Mouse (Mus musculus): Measurements from ENCODE around the gene Slc5a2. TPM values are rescaled to one million over a fixed set of nuclear protein-coding genes. Genes with fewer than 3 reads are reported as not detected.

Gene Slc5a2
- total and polyA plus RNA-seq, 2 experiments from 2014 or later: 0.38 TPM; not detected in 1

DNA sequence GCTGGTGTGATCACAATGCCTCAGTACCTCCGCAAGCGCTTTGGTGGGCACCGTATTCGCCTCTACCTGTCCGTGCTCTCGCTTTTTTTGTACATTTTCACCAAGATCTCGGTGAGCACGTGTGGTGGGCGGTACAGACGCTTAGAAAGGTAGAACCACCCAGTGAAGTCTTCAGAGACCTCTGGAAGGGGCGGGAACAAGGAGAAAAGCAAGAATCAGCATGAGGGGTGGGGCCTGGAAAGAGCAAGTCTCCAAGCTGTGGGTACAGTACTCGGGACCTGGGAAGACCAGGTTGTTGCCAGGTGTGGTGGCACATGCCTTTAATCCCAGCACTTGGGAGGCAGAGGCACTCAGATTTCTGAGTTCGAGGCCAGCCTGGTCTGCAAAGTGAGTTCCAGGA lies 1.9 kb downstream of the Slc5a2 start:
- no peaks in the 10 kb centered on the region for H3K27me3 ChIP-seq (ENCODE audit: insufficient read depth, low read length)
- WGBS: 69% methylated on average over 13 of the region's 13 CpGs

DNA sequence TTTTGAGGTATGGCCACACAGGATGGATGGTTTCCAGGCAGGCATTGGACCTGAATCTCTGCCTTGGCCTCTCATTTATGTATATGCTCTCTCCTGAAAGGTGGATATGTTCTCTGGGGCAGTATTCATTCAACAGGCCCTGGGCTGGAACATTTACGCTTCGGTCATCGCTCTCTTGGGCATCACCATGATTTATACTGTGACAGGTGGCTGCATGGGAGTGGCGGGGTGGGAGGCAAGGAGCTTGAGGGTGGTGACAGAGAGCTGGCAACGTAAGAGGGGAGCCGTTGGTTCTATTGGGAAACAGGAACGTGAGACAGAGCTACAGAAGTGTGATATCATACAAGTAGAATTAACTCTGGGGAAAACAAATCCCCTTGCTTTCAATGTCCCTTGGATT lies 2.4 kb downstream of the Slc5a2 start:
- no peaks in the 10 kb centered on the region; the same call in 1 of the 2 replicates for H3K36me3 ChIP-seq (ENCODE audit: insufficient read depth, low read length)
- H3K4me3 ChIP-seq (ENCODE audit: low read length): no peak overlapping the region
- WGBS: 85% methylated on average over 7 of the region's 7 CpGs
- H3K27ac ChIP-seq: no peak overlapping the region
- H3K4me2 ChIP-seq (ENCODE audit: low read depth, low read length): no peak overlapping the region
- TF ChIP-seq CTCF (IDR thresholded peaks at IDR 0.05; ENCODE audit: low read depth): no peak
- ATAC-seq (no peak), DNase-seq (ENCODE audit: low spot score) (no peak)
- no peaks in the 10 kb centered on the region for H3K9me3 ChIP-seq (ENCODE audit: low read length)
- no peaks in the 10 kb centered on the region for H3K27me3 ChIP-seq (ENCODE audit: insufficient read depth, low read length)
- H3K9ac ChIP-seq (replicated peaks; ENCODE audit: low read length): no peak overlapping the region
- H3K4me1 ChIP-seq (ENCODE audit: insufficient read depth, low read length): no peaks in the 10 kb centered on the region

More for the DNA sequence above, 1.9 kb downstream of the Slc5a2 start:
- no peak overlapping the region for H3K4me2 ChIP-seq (ENCODE audit: low read depth, low read length)
- no peaks in the 10 kb centered on the region for H3K9me3 ChIP-seq (ENCODE audit: low read length)
- DNase-seq (ENCODE audit: low spot score): no peak
- no peak overlapping the region for H3K27ac ChIP-seq
- H3K9ac ChIP-seq (replicated peaks; ENCODE audit: low read length): no peak overlapping the region
- H3K36me3 ChIP-seq (ENCODE audit: insufficient read depth, low read length): no peaks in the 10 kb centered on the region; the same call in 1 of the 2 replicates
- no peaks in the 10 kb centered on the region for H3K4me1 ChIP-seq (ENCODE audit: insufficient read depth, low read length)
- TF ChIP-seq CTCF (IDR thresholded peaks at IDR 0.05; ENCODE audit: low read depth): no peak
- no peak overlapping the region for H3K4me3 ChIP-seq (ENCODE audit: low read length)
- ATAC-seq: no peak

DNA sequence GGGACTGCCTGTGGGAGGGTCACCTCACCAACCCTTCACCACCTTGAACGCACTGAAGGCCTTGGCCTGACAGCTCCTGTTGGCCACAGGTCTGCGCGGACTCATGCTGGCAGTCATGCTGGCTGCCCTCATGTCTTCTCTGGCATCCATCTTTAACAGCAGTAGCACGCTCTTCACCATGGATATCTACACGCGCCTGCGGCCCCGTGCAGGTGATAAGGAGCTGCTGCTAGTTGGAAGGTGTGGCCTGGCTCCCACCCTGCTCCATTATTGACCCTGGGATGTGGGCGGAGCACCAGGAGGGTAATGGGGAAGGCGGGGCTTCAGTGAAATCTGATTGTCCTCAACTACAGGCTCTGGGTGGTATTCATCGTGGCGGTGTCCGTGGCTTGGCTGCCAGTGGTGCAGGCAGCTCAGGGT lies 5.0 kb downstream of the Slc5a2 start:
- WGBS: 56% methylated on average over 13 of the region's 13 CpGs
- Histone ChIP-seq H3K36me3 (ENCODE audit: insufficient read depth, low read length) (peaks cover 22% of the 10 kb centered on the region), H3K4me3 (ENCODE audit: low read length) (no peak overlapping the region), H3K4me2 (ENCODE audit: low read depth, low read length) (no peak overlapping the region), H3K27ac (no peak overlapping the region), H3K27me3 (ENCODE audit: insufficient read depth, low read length) (no peaks in the 10 kb centered on the region), H3K4me1 (ENCODE audit: insufficient read depth, low read length) (no peaks in the 10 kb centered on the region), H3K9ac (replicated peaks; ENCODE audit: low read length) (no peak overlapping the region), H3K9me3 (ENCODE audit: low read length) (no peaks in the 10 kb centered on the region)
- DNase-seq (ENCODE audit: low spot score) (no peak), ATAC-seq (0 out of 2 replicates have a peak, but pooled peaks have one; percentile 35)
- TF ChIP-seq CTCF (IDR thresholded peaks at IDR 0.05; ENCODE audit: low read depth): no peak

DNA sequence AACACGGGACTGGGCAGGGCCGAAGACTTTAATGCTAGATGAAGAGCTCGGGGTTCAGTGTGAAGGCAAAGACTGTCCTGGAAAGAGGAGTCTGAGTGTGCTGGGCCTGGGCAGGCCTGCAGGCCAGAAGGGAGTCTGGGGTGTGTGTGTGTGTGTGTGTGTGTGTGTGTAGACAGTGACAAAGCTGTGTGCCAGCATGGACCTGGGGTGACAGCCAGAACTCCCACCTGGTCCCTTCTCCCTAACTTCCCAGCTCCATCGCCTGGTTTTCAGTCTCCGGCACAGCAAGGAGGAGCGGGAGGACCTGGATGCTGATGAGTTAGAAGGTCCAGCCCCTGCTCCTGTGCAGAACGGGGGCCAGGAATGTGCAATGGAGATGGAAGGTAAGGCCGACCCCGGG lies 6.0 kb downstream of the Slc5a2 start:
- H3K4me3 ChIP-seq (ENCODE audit: low read length): no peak overlapping the region
- no peaks in the 10 kb centered on the region for H3K27me3 ChIP-seq (ENCODE audit: insufficient read depth, low read length)
- no peak for ATAC-seq
- WGBS: 97% methylated on average over 9 of the region's 9 CpGs
- no peaks in the 10 kb centered on the region for H3K9me3 ChIP-seq (ENCODE audit: low read length)
- no peaks in the 10 kb centered on the region for H3K4me1 ChIP-seq (ENCODE audit: insufficient read depth, low read length)
- peaks cover 33% of the 10 kb centered on the region for H3K36me3 ChIP-seq (ENCODE audit: insufficient read depth, low read length)
- no peak overlapping the region for H3K27ac ChIP-seq
- DNase-seq (ENCODE audit: low spot score): no peak
- no peak overlapping the region for H3K4me2 ChIP-seq (ENCODE audit: low read depth, low read length)
- no peak overlapping the region for H3K9ac ChIP-seq (replicated peaks; ENCODE audit: low read length)
- no peak for TF ChIP-seq CTCF (IDR thresholded peaks at IDR 0.05; ENCODE audit: low read depth)

DNA sequence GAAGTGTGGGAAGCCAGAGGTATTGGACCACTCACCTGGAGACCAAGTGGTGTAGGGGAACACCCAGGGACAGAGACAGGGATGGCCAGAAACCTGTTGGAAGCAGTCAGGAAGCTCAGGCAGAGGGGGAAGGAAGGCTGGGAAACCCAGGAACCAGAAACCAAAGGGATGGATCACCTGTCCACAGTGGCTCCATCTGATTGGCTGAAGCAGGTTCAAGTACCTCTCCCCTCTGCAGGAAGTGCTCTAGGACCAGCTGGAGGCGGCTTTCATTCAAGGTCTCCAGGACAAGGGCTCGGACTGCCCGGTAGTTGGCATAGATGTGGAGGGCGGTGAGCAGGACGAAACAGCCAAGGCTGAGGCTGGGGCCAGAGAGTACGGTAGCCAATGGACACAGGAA lies 10.6 kb downstream of the Slc5a2 start:
- Histone ChIP-seq H3K36me3 (ENCODE audit: insufficient read depth, low read length) (peaks cover 50% of the 10 kb centered on the region), H3K9ac (replicated peaks; ENCODE audit: low read length) (no peak overlapping the region), H3K4me1 (ENCODE audit: insufficient read depth, low read length) (no peaks in the 10 kb centered on the region), H3K4me2 (ENCODE audit: low read depth, low read length) (no peak overlapping the region), H3K27ac (no peak overlapping the region), H3K27me3 (ENCODE audit: insufficient read depth, low read length) (no peaks in the 10 kb centered on the region), H3K9me3 (ENCODE audit: low read length) (no peaks in the 10 kb centered on the region), H3K4me3 (ENCODE audit: low read length) (no peak overlapping the region)
- no peak for TF ChIP-seq CTCF (IDR thresholded peaks at IDR 0.05; ENCODE audit: low read depth)
- DNase-seq (ENCODE audit: low spot score): no peak
- no peak for ATAC-seq
- WGBS: 93% methylated on average over 6 of the region's 6 CpGs

DNA sequence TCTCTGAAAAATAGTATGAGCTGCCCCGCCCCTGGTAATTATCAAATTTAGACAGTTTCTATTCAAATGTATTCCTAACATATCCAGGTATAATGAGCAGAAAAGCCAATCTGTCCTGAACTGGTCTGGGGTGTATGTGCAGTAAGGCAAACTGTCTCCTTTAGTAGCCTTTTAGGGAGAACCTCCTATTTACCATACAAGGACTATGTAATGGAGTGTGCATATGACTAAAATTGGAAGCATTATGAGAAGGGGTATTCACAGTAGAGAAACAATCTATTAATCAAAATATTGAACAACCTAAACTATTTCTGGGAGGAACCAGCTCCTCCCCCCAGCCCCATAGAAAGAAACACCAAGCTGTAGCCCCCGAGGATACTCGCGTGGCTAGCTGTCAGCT lies 14.3 kb downstream of the Slc5a2 start:
- Histone ChIP-seq H3K9me3 (ENCODE audit: low read length) (no peaks in the 10 kb centered on the region), H3K4me1 (ENCODE audit: insufficient read depth, low read length) (no peaks in the 10 kb centered on the region), H3K4me3 (ENCODE audit: low read length) (no peak overlapping the region), H3K27me3 (ENCODE audit: insufficient read depth, low read length) (no peaks in the 10 kb centered on the region), H3K4me2 (ENCODE audit: low read depth, low read length) (no peak overlapping the region), H3K36me3 (ENCODE audit: insufficient read depth, low read length) (peaks cover 33% of the 10 kb centered on the region), H3K9ac (replicated peaks; ENCODE audit: low read length) (no peak overlapping the region), H3K27ac (no peak overlapping the region)
- TF ChIP-seq CTCF (IDR thresholded peaks at IDR 0.05; ENCODE audit: low read depth): no peak
- ATAC-seq (no peak), DNase-seq (ENCODE audit: low spot score) (no peak)
- WGBS: 91% methylated on average over 4 of the region's 4 CpGs

DNA sequence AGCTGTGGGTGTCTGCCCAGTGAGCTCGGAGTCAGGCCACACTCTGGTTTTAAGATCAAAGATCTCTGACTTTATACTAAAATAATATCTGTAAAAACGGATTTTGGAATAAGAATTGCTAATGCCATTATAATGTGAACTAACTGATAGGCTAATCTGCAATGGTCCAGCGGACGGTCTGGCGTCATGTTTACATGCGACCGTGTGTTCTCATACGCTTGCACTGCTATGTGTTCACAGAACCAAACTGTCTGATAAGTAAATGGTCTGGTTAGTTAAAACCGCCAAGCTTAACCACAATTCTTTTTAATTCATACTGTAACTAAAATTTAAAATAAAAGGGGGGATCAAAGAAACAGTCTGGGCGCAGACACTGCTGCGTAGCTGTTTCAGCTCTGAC lies 16.3 kb downstream of the Slc5a2 start:
- no peak overlapping the region for H3K27ac ChIP-seq
- ATAC-seq: no peak
- 85% methylated on average over 11 of the region's 11 CpGs for WGBS

More for the DNA sequence above, 16.3 kb downstream of the Slc5a2 start:
- Histone ChIP-seq H3K9me3 (ENCODE audit: low read length) (no peaks in the 10 kb centered on the region), H3K9ac (replicated peaks; ENCODE audit: low read length) (no peak overlapping the region), H3K36me3 (ENCODE audit: insufficient read depth, low read length) (peaks cover 19% of the 10 kb centered on the region), H3K27me3 (ENCODE audit: insufficient read depth, low read length) (no peaks in the 10 kb centered on the region), H3K4me3 (ENCODE audit: low read length) (no peak overlapping the region), H3K4me1 (ENCODE audit: insufficient read depth, low read length) (no peaks in the 10 kb centered on the region), H3K4me2 (ENCODE audit: low read depth, low read length) (no peak overlapping the region)
- TF ChIP-seq CTCF (IDR thresholded peaks at IDR 0.05; ENCODE audit: low read depth): no peak
- DNase-seq (ENCODE audit: low spot score): no peak

Measured in hindbrain, postnatal 0 days (tissue).